Mouse (Mus musculus) limb, embryonic 14.5 days (tissue): ENCODE measurements around the gene Cmc4. TPM values are rescaled to one million over a fixed set of nuclear protein-coding genes. Genes with fewer than 3 reads are reported as not detected.

Source experiments
- ATAC-seq: fragments of 200-750 bp; cut with Nextera tagmentation; 2 replicates; pipeline ENCODE4 v1.8.0; 2017; ENCODE audit warnings: low read depth, moderate number of reproducible peaks, moderate TSS enrichment; ENCODE audit not compliant: low FRiP score
- DNase-seq: peaks from one replicate; pipeline ENCODE4 v3.0.0-alpha.2; 2015; ENCODE audit warnings: low spot score
- H3K27ac ChIP-seq: fragments of 300-500 bp; sonication (generic); replicated peaks from 2 replicates; pipeline ENCODE4 v1.5.1; 2014; ENCODE audit warnings: low read depth, mild to moderate bottlenecking, low read length, moderate library complexity, mixed read lengths
- H3K27me3 ChIP-seq: fragments of 300-500 bp; sonication (generic); 2 replicates; pipeline ENCODE4 v1.6.1; 2014; ENCODE audit warnings: low read length, mixed read lengths; ENCODE audit not compliant: control insufficient read depth, insufficient read depth
- H3K36me3 ChIP-seq: fragments of 300-500 bp; sonication (generic); 2 replicates; pipeline ENCODE4 v1.6.1; 2014; ENCODE audit warnings: mild to moderate bottlenecking, low read length, moderate library complexity, mixed read lengths; ENCODE audit not compliant: control insufficient read depth, insufficient read depth
- H3K4me1 ChIP-seq: fragments of 300-500 bp; sonication (generic); 2 replicates; pipeline ENCODE4 v1.6.1; 2014; ENCODE audit warnings: antibody characterized with exemption, low read length, mixed read lengths; ENCODE audit not compliant: control insufficient read depth, insufficient read depth
- H3K4me2 ChIP-seq: fragments of 300-500 bp; sonication (generic); replicated peaks from 2 replicates; pipeline ENCODE4 v1.6.1; 2014; ENCODE audit warnings: low read depth, mild to moderate bottlenecking, low read length, moderate library complexity; ENCODE audit not compliant: severe bottlenecking
- H3K4me3 ChIP-seq: fragments of 300-500 bp; sonication (generic); replicated peaks from 2 replicates; pipeline ENCODE4 v1.5.1; 2014; ENCODE audit warnings: low read length
- H3K9ac ChIP-seq: fragments of 300-500 bp; sonication (generic); 2 replicates; pipeline ENCODE4 v1.6.1; 2014; ENCODE audit warnings: mild to moderate bottlenecking, low read depth, low read length, moderate library complexity; ENCODE audit not compliant: severe bottlenecking
- H3K9me3 ChIP-seq: fragments of 300-500 bp; sonication (generic); 2 replicates; pipeline ENCODE4 v1.6.1; 2016; ENCODE audit warnings: low read length; ENCODE audit not compliant: control insufficient read depth
- POLR2A ChIP-seq: fragments of 200-500 bp; IDR thresholded peaks from 2 replicates; pipeline ENCODE4 v1.8.0; 2012; ENCODE audit warnings: inconsistent platforms, mild to moderate bottlenecking, moderate library complexity, borderline replicate concordance; ENCODE audit not compliant: insufficient read depth, insufficient read length; ENCODE audit errors: extremely low read depth
- WGBS: fragments of 180-500 bp; shearing (Covaris S2); extraction: QIAGEN DNeasy Blood & Tissue Kit; methylation state at CpG from one replicate; pipeline ENCODE4 v1.1.7; 2014; 5-methylcytosine and 5-hydroxymethylcytosine counted together
- polyA plus RNA-seq, 2 experiments: library from polyadenylated mRNA; depleted of rRNA in 1 of 2; stranded (reverse) in 1 of 2; unstranded in 1 of 2; fragments of >200 nt; fragmentation: Nextera tagmentation in 1 of 2; extraction: Ambion mirVana in 1 of 2; gene quantifications; 2 replicates each; pipeline versions ENCODE4 v1.2.1 to v1.2.3; 2012 to 2014

The Cmc4 gene
- polyA plus RNA-seq, 2 experiments, result 22.9 to 23.8 TPM

DNA sequence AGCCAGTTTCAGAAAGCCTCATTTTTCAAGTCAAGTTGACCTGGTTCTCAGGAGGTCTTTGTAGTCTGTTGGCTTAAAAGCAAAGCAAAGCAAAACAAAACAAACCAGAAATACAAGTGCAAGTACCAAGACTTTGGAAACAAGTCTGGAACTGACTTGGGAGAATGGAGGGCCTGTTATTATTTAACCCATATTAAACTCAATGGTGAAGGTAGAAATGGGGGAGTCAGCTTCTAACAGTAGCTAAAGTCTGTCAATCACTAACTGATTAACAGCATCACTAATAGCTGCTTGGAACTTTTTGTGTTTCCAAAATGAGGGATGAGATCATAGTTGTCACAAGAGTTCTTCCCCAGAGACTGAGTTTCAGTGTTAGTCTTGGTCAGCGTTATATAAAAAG, 16.9 kb downstream of the Cmc4 start:
- Histone ChIP-seq H3K4me1 (no peaks in the 10 kb centered on the region), H3K36me3 (peaks cover under 1% of the 10 kb centered on the region; the same call in 1 of the 2 replicates), H3K27me3 (no peaks in the 10 kb centered on the region), H3K9me3 (no peaks in the 10 kb centered on the region), H3K27ac (no peak overlapping the region), H3K4me2 (no peak overlapping the region), H3K9ac (no peak overlapping the region), H3K4me3 (no peak overlapping the region)
- WGBS, result 93% methylated on average over 1 of the region's 1 CpGs
- ATAC-seq, result no peak
- no peak for TF ChIP-seq POLR2A
- no peak for DNase-seq

GRCm38 (mm10) chrX:75382195-75382771, 34.1 kb downstream of the Cmc4 start, which contains the start of the genes Fundc2 and F8:
Fundc2 (plus strand) TSS chrX:75382399.
F8 (minus strand) TSS chrX:75382615.
- Histone ChIP-seq H3K27me3 (no peaks in the 10 kb centered on the region), H3K4me1 (no peaks in the 10 kb centered on the region), H3K27ac (peak within 1 kb of the TSS; percentile 67), H3K9ac (peak within 1 kb of the TSS; percentile 72), H3K9me3 (no peaks in the 10 kb centered on the region), H3K36me3 (0 out of 2 replicates have a peak, but pooled peaks cover under 1% of the 10 kb centered on the region), H3K4me3 (peak within 1 kb of the TSS; percentile 53), H3K4me2 (peak within 1 kb of the TSS; percentile 43)
- 0 out of 2 replicates have a peak, but pooled peaks have one; percentile 22 for TF ChIP-seq POLR2A
- WGBS, result 12% methylated on average over 20 of the region's 25 CpGs
- ATAC-seq (peak; percentile 96), DNase-seq (peak; percentile 80)

- H3K27me3 ChIP-seq, result no peaks in the 10 kb centered on the region
- H3K36me3 ChIP-seq, result no peaks in the 10 kb centered on the region
- no peaks in the 10 kb centered on the region for H3K4me1 ChIP-seq
- H3K4me2 ChIP-seq, result peak overlapping the region; percentile 43
- DNase-seq (no peak), ATAC-seq (no peak)
- peak overlapping the region; percentile 67; the same call in 1 of the 2 replicates for H3K27ac ChIP-seq
- WGBS, result 65% methylated on average over 5 of the region's 5 CpGs
- no peaks in the 10 kb centered on the region for H3K9me3 ChIP-seq
- no peak for TF ChIP-seq POLR2A
- H3K9ac ChIP-seq, result peak overlapping the region; percentile 72
- peak overlapping the region; percentile 53 for H3K4me3 ChIP-seq
Measured at GRCm38 (mm10) chrX:75381699-75382098, 34.7 kb downstream of the Cmc4 start.

- Histone ChIP-seq H3K4me1 (no peaks in the 10 kb centered on the region), H3K9me3 (no peaks in the 10 kb centered on the region), H3K4me2 (no peak overlapping the region), H3K36me3 (no peaks in the 10 kb centered on the region), H3K9ac (no peak overlapping the region), H3K27ac (no peak overlapping the region), H3K27me3 (no peaks in the 10 kb centered on the region), H3K4me3 (no peak overlapping the region)
- no peak for ATAC-seq
- 73% methylated on average over 1 of the region's 1 CpGs for WGBS
- TF ChIP-seq POLR2A, result no peak
- no peak for DNase-seq
Measured at GRCm38 (mm10) chrX:75381176-75381575, 35.2 kb downstream of the Cmc4 start.

DNA sequence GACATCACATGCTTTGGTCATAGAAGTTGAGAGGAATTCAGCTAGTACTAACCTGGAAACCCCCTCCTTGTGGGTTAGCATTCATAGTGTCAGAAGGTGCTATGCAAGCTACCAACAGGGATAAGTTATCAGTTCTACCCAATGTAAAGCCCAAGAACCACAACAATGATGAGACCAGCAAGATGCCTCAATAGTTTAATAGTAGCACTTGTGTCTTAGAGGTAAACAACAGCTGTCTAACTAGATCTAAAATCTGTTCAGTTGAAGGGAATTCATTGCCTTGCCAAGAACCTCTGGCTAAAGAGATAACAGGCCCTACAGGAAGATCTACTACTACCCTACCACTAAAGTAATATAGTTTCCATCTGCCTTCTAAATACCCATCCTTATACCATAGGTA, 39.6 kb downstream of the Cmc4 start:
- no peak overlapping the region for H3K4me3 ChIP-seq
- no peak for DNase-seq
- no peak for TF ChIP-seq POLR2A
- ATAC-seq, result no peak
- H3K9me3 ChIP-seq, result no peaks in the 10 kb centered on the region
- no peak overlapping the region for H3K9ac ChIP-seq
- no peak overlapping the region for H3K4me2 ChIP-seq
- no peaks in the 10 kb centered on the region for H3K27me3 ChIP-seq
- H3K27ac ChIP-seq, result no peak overlapping the region
- no peaks in the 10 kb centered on the region for H3K4me1 ChIP-seq
- no peaks in the 10 kb centered on the region for H3K36me3 ChIP-seq
